Mouse (Mus musculus): ENCODE results near the gene Ccnjl.

DNA sequence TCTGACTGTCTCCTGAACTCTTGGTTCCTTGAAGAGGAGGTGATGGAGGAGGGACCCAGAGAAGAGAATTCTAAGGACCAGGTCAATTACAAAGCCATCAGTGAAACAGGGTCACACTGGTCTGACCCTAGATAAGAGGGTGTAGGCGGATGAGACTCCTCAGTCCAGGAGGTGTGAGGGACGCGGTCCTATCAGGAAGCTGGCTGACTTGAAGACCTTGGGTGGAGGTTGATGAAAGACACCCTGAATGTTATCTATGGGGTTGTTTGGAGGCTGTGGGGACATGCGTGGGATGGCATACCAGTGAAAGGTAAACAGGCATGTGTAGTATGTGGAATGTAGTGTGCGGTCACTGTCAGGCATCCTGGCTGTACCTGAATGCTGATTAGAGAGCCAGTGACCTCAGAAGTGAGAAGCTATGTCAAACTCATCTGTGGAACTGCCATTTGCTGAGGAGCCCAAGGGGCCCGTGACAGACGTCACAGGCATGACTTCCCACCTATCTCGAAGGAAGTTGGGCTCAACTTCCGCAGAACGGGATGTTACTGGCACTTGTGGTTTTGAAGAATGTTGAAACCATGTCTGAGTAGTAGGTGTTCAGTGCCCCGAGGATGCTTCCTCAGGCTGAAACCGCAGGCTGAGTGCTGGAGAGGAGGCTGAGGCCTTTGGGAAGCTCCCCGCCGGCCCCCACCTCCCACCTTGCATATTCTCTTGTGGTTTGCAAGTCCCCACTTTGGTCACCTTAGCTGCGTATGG is 15.3 kb downstream of the Ccnjl start:
- TF ChIP-seq MAFK (IDR thresholded peaks at IDR 0.05; ENCODE audit: borderline replicate concordance, low read depth, low read length) (no peak), CTCF (IDR thresholded peaks at IDR 0.05 in 2 of 3, conservative IDR thresholded peaks at IDR 0.05 in 1 of 3; ENCODE audit: control insufficient read depth in 1 of 3, insufficient read depth in 1 of 3, low read depth in 2 of 3, low read length in 3 of 3, poor library complexity in 1 of 3, severe bottlenecking in 1 of 3) (no peak), POLR2A (IDR thresholded peaks at IDR 0.05; ENCODE audit: control insufficient read depth in 1 of 2, insufficient read depth in 1 of 2, low read depth in 1 of 2, low read length in 2 of 2, poor library complexity in 1 of 2) (no peak), POLR2AphosphoS5 (IDR thresholded peaks at IDR 0.05; ENCODE audit: borderline replicate concordance, low read depth, low read length) (no peak), ZC3H11A (IDR thresholded peaks at IDR 0.05; ENCODE audit: low read depth, low read length) (no peak), NELFE (IDR thresholded peaks at IDR 0.05; ENCODE audit: low read depth, low read length) (no peak), EP300 (IDR thresholded peaks at IDR 0.05; ENCODE audit: low read depth in 1 of 2, low read length in 2 of 2) (no peak), SMC3 (IDR thresholded peaks at IDR 0.05; ENCODE audit: low read depth, low read length) (no peak)
